Comparison of ENCODE assay signal across 9 mouse cellular contexts in the genomic region with DNA sequence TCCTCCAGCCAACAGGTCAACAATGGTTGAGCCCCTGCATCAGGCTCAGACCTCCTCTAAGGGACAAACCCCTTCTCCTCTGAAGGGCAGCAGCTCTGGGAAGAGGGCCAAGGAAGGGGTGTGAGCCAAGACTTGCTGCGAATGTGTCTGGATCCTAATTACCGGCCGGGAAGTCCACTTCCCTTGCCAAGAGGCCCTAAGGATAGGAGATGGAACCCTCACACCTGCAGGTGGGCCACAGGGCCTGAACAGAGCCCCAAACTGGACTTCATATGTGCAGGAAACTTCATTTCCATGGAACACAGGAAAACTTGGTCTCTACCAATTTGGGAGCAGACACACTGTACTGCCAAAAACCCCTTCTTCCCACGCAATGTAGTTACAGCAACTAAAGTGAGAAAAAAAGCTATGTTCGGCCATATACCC. TPM values are rescaled to one million over a fixed set of nuclear protein-coding genes. Genes with fewer than 3 reads are reported as not detected.
DNase-seq lines count a peak whose midpoint lies in the region; ATAC-seq and TF ChIP-seq lines count a peak whose summit lies in the region.
"Had no signal": no experiment of that assay in that cellular context is flagged by ENCODE, and none has a peak within 500 bp of the region (broad histone marks: within the 10 kb centered on the region; RNA-seq: fewer than 3 reads in every experiment).

No protein-coding gene starts in this region.

- H3K36me3 ChIP-seq in kidney, embryonic 16.5 days (ENCODE audit: insufficient read depth, low read length) = no peaks in the 10 kb centered on the region
- H3K36me3 ChIP-seq in heart, postnatal 0 days (replicated peaks; ENCODE audit: control insufficient read depth, insufficient read depth, low read length) = no peaks in the 10 kb centered on the region
- H3K36me3 ChIP-seq: neural tube, embryonic 13.5 days had no signal

- intact Hi-C loops in left cerebral cortex, postnatal 36 days (cut with DNase I) = no loop called here

- no peak for ATAC-seq in kidney, embryonic 16.5 days (ENCODE audit: low FRiP score, low TSS enrichment)
- 0 out of 2 replicates have a peak, but pooled peaks have one; percentile 32 for ATAC-seq in heart, postnatal 0 days (ENCODE audit: insufficient read depth, low read depth)
- ATAC-seq in erythroblast, adult 5-6 weeks (replicated peaks; ENCODE audit: low FRiP score, poor library complexity, severe bottlenecking) = no peak

- H3K4me3 ChIP-seq in kidney, embryonic 16.5 days (ENCODE audit: low read length) = no peak overlapping the region
- no peak overlapping the region for H3K4me3 ChIP-seq in heart, postnatal 0 days (ENCODE audit: low read depth, low read length)
- H3K4me3 ChIP-seq: neural tube, embryonic 13.5 days had no signal

- TF ChIP-seq CTCF in heart, postnatal 0 days (IDR thresholded peaks at IDR 0.05; ENCODE audit: low read depth) = no peak

- H3K9ac ChIP-seq in kidney, embryonic 16.5 days (replicated peaks; ENCODE audit: low read length) = no peak overlapping the region
- no peak overlapping the region for H3K9ac ChIP-seq in heart, postnatal 0 days (replicated peaks; ENCODE audit: low read depth, low read length)
- H3K9ac ChIP-seq: neural tube, embryonic 13.5 days had no signal

- DNase-seq in kidney, adult 11 months = peak; percentile 70
- DNase-seq in cerebellum, adult 9-10 months = peak; percentile 28
- peak; percentile 64 for DNase-seq in heart, postnatal 0 days (ENCODE audit: low spot score)
- DNase-seq in left cerebral cortex, postnatal 36 days (ENCODE audit: low spot score in 2 of 2) = peak; percentile 54 to 71
- no peak for DNase-seq in retina, postnatal 1 day
- no peak for DNase-seq in natural killer cell, adult 2 months (ENCODE audit: low spot score in 2 of 2)

- H3K27ac ChIP-seq in kidney, embryonic 16.5 days (ENCODE audit: low read length) = no peak overlapping the region
- H3K27ac ChIP-seq in heart, postnatal 0 days (ENCODE audit: low read depth) = no peak overlapping the region
- H3K27ac ChIP-seq: neural tube, embryonic 13.5 days had no signal

- H3K27me3 ChIP-seq in kidney, embryonic 16.5 days (ENCODE audit: insufficient read depth, low read length) = no peaks in the 10 kb centered on the region
- H3K27me3 ChIP-seq in heart, postnatal 0 days (ENCODE audit: control insufficient read depth, insufficient read depth, low read length) = no peaks in the 10 kb centered on the region
- H3K27me3 ChIP-seq: neural tube, embryonic 13.5 days had no signal

- 65% methylated on average over 5 of the region's 5 CpGs for WGBS in kidney, embryonic 16.5 days
- WGBS in heart, postnatal 0 days = 31% methylated on average over 5 of the region's 5 CpGs

- H3K4me2 ChIP-seq in kidney, embryonic 16.5 days (replicated peaks; ENCODE audit: low read depth, low read length) = no peak overlapping the region
- H3K4me2 ChIP-seq in heart, postnatal 0 days (ENCODE audit: low read depth, low read length) = no peak overlapping the region
- H3K4me2 ChIP-seq: neural tube, embryonic 13.5 days had no signal

- no peaks in the 10 kb centered on the region for H3K9me3 ChIP-seq in kidney, embryonic 16.5 days (ENCODE audit: low read length)
- no peaks in the 10 kb centered on the region for H3K9me3 ChIP-seq in heart, postnatal 0 days (replicated peaks; ENCODE audit: control insufficient read depth, low read length)
- H3K9me3 ChIP-seq: neural tube, embryonic 13.5 days had no signal

- no peaks in the 10 kb centered on the region for H3K4me1 ChIP-seq in kidney, embryonic 16.5 days (ENCODE audit: insufficient read depth, low read length)
- 0 out of 2 replicates have a peak, but pooled peaks cover 8% of the 10 kb centered on the region for H3K4me1 ChIP-seq in heart, postnatal 0 days (ENCODE audit: control insufficient read depth, insufficient read depth)
- H3K4me1 ChIP-seq: neural tube, embryonic 13.5 days had no signal

- TF ChIP-seq EP300 in heart, postnatal 0 days (IDR thresholded peaks at IDR 0.05; ENCODE audit: low read depth) = no peak

RNA-seq across cellular contexts. Expression of gene Spns3, which starts 27.7 kb away (rescaled TPM):
- 0.27 and 0.32 TPM in 2 replicates for polyA plus RNA-seq in kidney, embryonic 16.5 days (2015; fragmentation: Nextera tagmentation; extraction: Ambion mirVana)
- not detected in 2 replicates for total RNA-seq in heart, postnatal 0 days (2014; rRNA removed; ENCODE audit: low replicate concordance)
- polyA plus RNA-seq in heart, postnatal 0 days (2015; fragmentation: Nextera tagmentation; extraction: Ambion mirVana) = 0.04 TPM in 2 replicates
- under 1 TPM; 0.17 to 0.57 TPM for total RNA-seq in left cerebral cortex, postnatal 36 days (2021)
- 0.58 and 4.2 TPM in 2 replicates for total RNA-seq in erythroblast, adult 5-6 weeks (2015; ENCODE audit: low replicate concordance)
- 1.5 and 5.1 TPM in 2 replicates for total RNA-seq in erythroblast, adult 5-6 weeks (2017; ENCODE audit: low replicate concordance)

RNA-seq across cellular contexts. Expression of gene Spns2, which starts 32.9 kb away (rescaled TPM):
- 2.5 and 3.3 TPM in 2 replicates for polyA plus RNA-seq in kidney, embryonic 16.5 days (2015; fragmentation: Nextera tagmentation; extraction: Ambion mirVana)
- total RNA-seq in heart, postnatal 0 days (2014; rRNA removed; ENCODE audit: low replicate concordance) = 31.8 and 44.2 TPM in 2 replicates
- 2.4 and 2.9 TPM in 2 replicates for polyA plus RNA-seq in heart, postnatal 0 days (2015; fragmentation: Nextera tagmentation; extraction: Ambion mirVana)
- total RNA-seq in left cerebral cortex, postnatal 36 days (2021) = 10 to 100 TPM; 53.6 to 69.9 TPM
- 1.3 TPM in 1 of 2 replicates, not detected in the other for total RNA-seq in erythroblast, adult 5-6 weeks (2015; ENCODE audit: low replicate concordance)
- total RNA-seq in erythroblast, adult 5-6 weeks (2017; ENCODE audit: low replicate concordance) = 1.4 and 2.0 TPM in 2 replicates

Comparison
In these comparisons a context has a peak if more than half of its experiments do, and no peak if none do; other contexts are left out.
1. DNase-seq: peak in kidney, adult 11 months (single experiment), cerebellum, adult 9-10 months (single experiment), heart, postnatal 0 days (single experiment) and left cerebral cortex, postnatal 36 days (2 of 2); none in retina, postnatal 1 day (single experiment) and natural killer cell, adult 2 months (0 of 2).
2. RNA of gene Spns2, which starts 32.9 kb away (total RNA-seq): 53.6 to 69.9 TPM in left cerebral cortex, postnatal 36 days and 31.8 to 44.2 TPM in heart, postnatal 0 days; 1.3 to 2.0 TPM in erythroblast, adult 5-6 weeks; every median in the first group is over 10 times any median in the second.